37 mouse cellular contexts compared by ENCODE assay signal in the genomic region with DNA sequence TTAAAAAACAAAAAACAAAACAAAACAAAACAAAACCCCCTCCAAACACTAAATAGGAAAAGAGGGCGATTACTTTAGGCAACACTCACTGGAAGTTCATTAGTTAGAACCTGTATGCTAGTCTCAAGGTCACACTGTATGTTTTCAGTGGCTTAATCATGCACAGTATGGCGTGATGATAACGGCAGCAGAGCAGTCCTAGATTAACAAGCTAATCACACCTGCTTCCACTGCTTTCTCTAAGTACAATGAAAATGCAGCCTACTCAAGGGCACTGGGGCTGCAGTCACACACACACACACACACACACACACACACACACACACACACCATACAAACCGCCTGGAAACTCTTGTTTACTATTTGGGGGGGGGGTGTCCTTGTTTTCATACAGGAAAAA. TPM values are rescaled to one million over a fixed set of nuclear protein-coding genes. Genes with fewer than 3 reads are reported as not detected.
DNase-seq lines count a peak whose midpoint lies in the region; ATAC-seq and TF ChIP-seq lines count a peak whose summit lies in the region.
"Had no signal": no experiment of that assay in that cellular context is flagged by ENCODE, and none has a peak within 500 bp of the region (broad histone marks: within the 10 kb centered on the region; RNA-seq: fewer than 3 reads in every experiment).

No protein-coding gene starts in this region.

- no peak for TF ChIP-seq EP300 in heart, adult 2 months (IDR thresholded peaks at IDR 0.05; ENCODE audit: insufficient read depth, low read depth, low read length)

- no peak for TF ChIP-seq POLR2A in heart, adult 2 months (IDR thresholded peaks at IDR 0.05; ENCODE audit: insufficient read depth, low read depth, low read length)

- peak overlapping the region; percentile 21; the same call in 1 of the 2 replicates for H3K4me2 ChIP-seq in neural tube, embryonic 13.5 days
- peak overlapping the region; percentile 8 for H3K4me2 ChIP-seq in hindbrain, embryonic 16.5 days (ENCODE audit: low read length)
- H3K4me2 ChIP-seq in midbrain, postnatal 0 days (ENCODE audit: low read depth, low read length, poor library complexity, severe bottlenecking), result peak overlapping the region; percentile 39
- H3K4me2 ChIP-seq: embryonic facial prominence, embryonic 13.5 days; heart, embryonic 13.5 days; intestine, embryonic 15.5 days; limb, embryonic 15.5 days; neural tube, embryonic 12.5 days had no signal

- no peak overlapping the region for H3K27ac ChIP-seq in heart, adult 2 months
- H3K27ac ChIP-seq in neural tube, embryonic 13.5 days (replicated peaks), result peak overlapping the region; percentile 49; the same call in 1 of the 2 replicates
- H3K27ac ChIP-seq in hindbrain, embryonic 16.5 days (ENCODE audit: low read depth, low read length), result peak overlapping the region; percentile 66
- peak overlapping the region; percentile 68 for H3K27ac ChIP-seq in midbrain, postnatal 0 days (ENCODE audit: low read depth, low read length)
- H3K27ac ChIP-seq: embryonic facial prominence, embryonic 13.5 days; forebrain, embryonic 10.5 days; heart, embryonic 13.5 days; intestine, embryonic 15.5 days; kidney, postnatal 0 days; limb, embryonic 10.5 days; limb, embryonic 15.5 days; liver, embryonic 14.5 days; macrophage; neural tube, embryonic 12.5 days had no signal

- ATAC-seq in neural tube, embryonic 13.5 days (ENCODE audit: low read depth), result no peak
- no peak for ATAC-seq in hindbrain, embryonic 16.5 days
- ATAC-seq in midbrain, postnatal 0 days (ENCODE audit: low FRiP score), result no peak
- ATAC-seq: CD4-positive, CD25-positive, alpha-beta regulatory T cell, adult 4 months; forebrain, embryonic 16.5 days; intestine, embryonic 15.5 days had no signal

- H3K9ac ChIP-seq in heart, adult 2 months (ENCODE audit: low read depth, low read length), result no peak overlapping the region
- no peak overlapping the region for H3K9ac ChIP-seq in neural tube, embryonic 13.5 days
- no peak overlapping the region for H3K9ac ChIP-seq in hindbrain, embryonic 16.5 days (ENCODE audit: low read depth, low read length)
- no peak overlapping the region for H3K9ac ChIP-seq in midbrain, postnatal 0 days (replicated peaks; ENCODE audit: low read length, poor library complexity, severe bottlenecking)
- H3K9ac ChIP-seq: embryonic facial prominence, embryonic 13.5 days; heart, embryonic 13.5 days; intestine, embryonic 15.5 days; limb, embryonic 15.5 days; liver, embryonic 14.5 days; neural tube, embryonic 12.5 days had no signal

- peak; percentile 1 for DNase-seq in heart, adult 11 months
- DNase-seq in heart, adult 2 months, result no peak
- DNase-seq in neural tube, embryonic 10.5 days (ENCODE audit: extremely low spot score, low spot score), result no peak
- DNase-seq in midbrain, postnatal 0 days (ENCODE audit: low spot score), result peak; percentile 45
- DNase-seq in adrenal gland, adult 18-20 months (ENCODE audit: low spot score in 2 of 2), result no peak
- DNase-seq in spleen, postnatal 10 days (ENCODE audit: low spot score in 2 of 2), result no peak
- DNase-seq: adrenal gland, adult 2 months; adrenal gland, postnatal 36 days; gastrocnemius, adult 2 months; gastrocnemius, postnatal 36 days; heart, postnatal 10 days; kidney, adult 8-10 months; layer of hippocampus, adult 9-11 months; lung, adult 2 months; lung, postnatal 10 days; right cerebral cortex, adult 18-20 months; right cerebral cortex, postnatal 4 days; thymus, postnatal 4 days had no signal

- no peaks in the 10 kb centered on the region for H3K79me2 ChIP-seq in heart, adult 2 months (replicated peaks; ENCODE audit: control insufficient read depth, insufficient read depth, low read length)

- no peaks in the 10 kb centered on the region for H3K9me3 ChIP-seq in neural tube, embryonic 13.5 days
- H3K9me3 ChIP-seq in hindbrain, embryonic 16.5 days (ENCODE audit: control insufficient read depth, low read length), result no peaks in the 10 kb centered on the region
- H3K9me3 ChIP-seq in midbrain, postnatal 0 days (ENCODE audit: low read length), result no peaks in the 10 kb centered on the region
- H3K9me3 ChIP-seq: embryonic facial prominence, embryonic 13.5 days; forebrain, embryonic 10.5 days; heart, embryonic 13.5 days; intestine, embryonic 15.5 days; limb, embryonic 10.5 days; limb, embryonic 15.5 days; neural tube, embryonic 12.5 days had no signal

- intact Hi-C loops in heart, adult 2 months (cut with DNase I), result no loop called here

- peaks cover 2% of the 10 kb centered on the region; the same call in 1 of the 2 replicates for H3K27me3 ChIP-seq in heart, adult 2 months (ENCODE audit: control insufficient read depth, insufficient read depth, low read length)
- H3K27me3 ChIP-seq in neural tube, embryonic 13.5 days, result peaks cover 23% of the 10 kb centered on the region
- H3K27me3 ChIP-seq in hindbrain, embryonic 16.5 days (replicated peaks; ENCODE audit: control insufficient read depth, insufficient read depth, low read length), result no peaks in the 10 kb centered on the region
- H3K27me3 ChIP-seq in midbrain, postnatal 0 days (ENCODE audit: insufficient read depth, low read length), result no peaks in the 10 kb centered on the region

- no peaks in the 10 kb centered on the region for H3K4me1 ChIP-seq in heart, adult 2 months (ENCODE audit: control insufficient read depth, insufficient read depth, low read length)
- H3K4me1 ChIP-seq in neural tube, embryonic 13.5 days (replicated peaks), result peaks cover 58% of the 10 kb centered on the region
- peaks cover 15% of the 10 kb centered on the region for H3K4me1 ChIP-seq in hindbrain, embryonic 16.5 days (ENCODE audit: control insufficient read depth, insufficient read depth, low read depth, low read length)
- H3K4me1 ChIP-seq in midbrain, postnatal 0 days (ENCODE audit: insufficient read depth, low read length), result peaks cover 6% of the 10 kb centered on the region; the same call in 1 of the 2 replicates

- TF ChIP-seq CTCF in heart, adult 2 months (IDR thresholded peaks at IDR 0.05), result no peak
- TF ChIP-seq CTCF in midbrain, postnatal 0 days (IDR thresholded peaks at IDR 0.05), result no peak

- H3K4me3 ChIP-seq in heart, adult 2 months, result no peak overlapping the region
- H3K4me3 ChIP-seq in neural tube, embryonic 13.5 days, result no peak overlapping the region
- H3K4me3 ChIP-seq in hindbrain, embryonic 16.5 days (ENCODE audit: low read length), result no peak overlapping the region
- H3K4me3 ChIP-seq in midbrain, postnatal 0 days (ENCODE audit: low read depth, low read length), result no peak overlapping the region
- H3K4me3 ChIP-seq: embryonic facial prominence, embryonic 13.5 days; forebrain, embryonic 10.5 days; heart, embryonic 13.5 days; intestine, embryonic 15.5 days; limb, embryonic 10.5 days; limb, embryonic 15.5 days; neural tube, embryonic 12.5 days had no signal

- no peaks in the 10 kb centered on the region for H3K36me3 ChIP-seq in heart, adult 2 months (ENCODE audit: control insufficient read depth, insufficient read depth, low read length)
- no peaks in the 10 kb centered on the region for H3K36me3 ChIP-seq in neural tube, embryonic 13.5 days
- no peaks in the 10 kb centered on the region for H3K36me3 ChIP-seq in hindbrain, embryonic 16.5 days (ENCODE audit: control insufficient read depth, insufficient read depth, low read length)
- no peaks in the 10 kb centered on the region for H3K36me3 ChIP-seq in midbrain, postnatal 0 days (ENCODE audit: insufficient read depth, low read length)
- H3K36me3 ChIP-seq: embryonic facial prominence, embryonic 13.5 days; forebrain, embryonic 10.5 days; heart, embryonic 13.5 days; intestine, embryonic 15.5 days; limb, embryonic 10.5 days; limb, embryonic 15.5 days; neural tube, embryonic 12.5 days had no signal

- WGBS in heart, adult 2 months, result 83% methylated on average over 4 of the region's 4 CpGs
- 37% methylated on average over 4 of the region's 4 CpGs for WGBS in neural tube, embryonic 13.5 days
- WGBS in hindbrain, embryonic 16.5 days, result 46% methylated on average over 4 of the region's 4 CpGs
- 52% methylated on average over 4 of the region's 4 CpGs for WGBS in midbrain, postnatal 0 days

RNA-seq across cellular contexts. Expression of a gene that starts 4.8 kb away (rescaled TPM):
- total RNA-seq in heart, adult 2 months (2021), result under 1 TPM; 0.09 to 0.13 TPM
- 0.09 and 0.16 TPM in 2 replicates for polyA plus RNA-seq in heart, adult 2 months (2012; rRNA removed)
- 80.7 and 96.6 TPM in 2 replicates for polyA plus RNA-seq in neural tube, embryonic 13.5 days (2015; fragmentation: Nextera tagmentation; extraction: Ambion mirVana)
- polyA plus RNA-seq in hindbrain, embryonic 16.5 days (2015; fragmentation: Nextera tagmentation; extraction: Ambion mirVana), result 160 TPM in 2 replicates
- total RNA-seq in midbrain, postnatal 0 days (2014; rRNA removed), result 151 and 152 TPM in 2 replicates
- 131 and 148 TPM in 2 replicates for polyA plus RNA-seq in midbrain, postnatal 0 days (2015; fragmentation: Nextera tagmentation; extraction: Ambion mirVana)
- 1 to 10 TPM in 1 of 2 experiments, under 1 TPM in 1; 0.99 to 1.2 TPM for total RNA-seq in adrenal gland, adult 18-20 months (2021)
- total RNA-seq: common myeloid progenitor, adult 5-6 weeks; hematopoietic stem cell, adult 5-6 weeks; megakaryocyte-erythroid progenitor cell, adult 5-6 weeks had no signal
- polyA plus RNA-seq: macrophage; spleen, adult 2 months; testis, adult 2 months had no signal

Comparison
In these comparisons a context has a peak if more than half of its experiments do, and no peak if none do; other contexts are left out.
1. DNase-seq: peak in heart, adult 11 months (single experiment) and midbrain, postnatal 0 days (single experiment); none in heart, adult 2 months (0 of 2), neural tube, embryonic 10.5 days (single experiment), adrenal gland, adult 18-20 months (0 of 2) and spleen, postnatal 10 days (0 of 2).
2. RNA of a gene that starts 4.8 kb away (polyA plus RNA-seq): 160 TPM in hindbrain, embryonic 16.5 days, 131 to 148 TPM in midbrain, postnatal 0 days and 80.7 to 96.6 TPM in neural tube, embryonic 13.5 days; 0.09 to 0.16 TPM in heart, adult 2 months; every median in the first group is over 10 times any median in the second.
3. Peak in every context shown above with its lines, with median percentiles within 50 percentile points of each other: H3K4me2 ChIP-seq.